Mouse (Mus musculus): ENCODE results near the gene Mb21d2. TPM values are rescaled to one million over a fixed set of nuclear protein-coding genes. Genes with fewer than 3 reads are reported as not detected.

Mb21d2 gene
- polyA plus RNA-seq, 1 experiment from 2014 or later = 7.9 TPM

DNA sequence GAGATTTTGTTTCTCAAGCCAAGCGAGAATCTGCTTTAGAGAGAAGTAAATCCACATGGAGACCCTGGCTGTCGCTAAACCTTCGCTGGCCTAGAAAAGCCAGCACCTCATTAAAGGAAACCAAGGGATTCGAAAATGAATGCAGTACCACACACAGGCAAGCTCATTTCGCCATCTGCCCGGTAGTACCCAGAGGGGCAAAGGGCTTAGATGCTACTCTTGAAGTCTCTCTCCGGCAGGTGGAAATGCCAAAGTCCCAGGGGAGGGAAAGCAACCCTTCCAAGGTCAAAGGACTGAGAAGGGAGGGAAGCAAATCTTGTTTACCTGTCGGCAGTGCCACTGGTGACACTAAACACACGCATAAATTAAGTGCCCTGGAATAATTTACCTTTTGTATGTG, 2.1 kb downstream of the Mb21d2 start:
- Histone ChIP-seq H3K36me3 (no peaks in the 10 kb centered on the region), H3K4me1 (peaks cover 35% of the 10 kb centered on the region), H3K27ac (replicated peaks) (peak overlapping the region; percentile 92; the same call in 1 of the 2 replicates), H3K9ac (replicated peaks) (no peak overlapping the region), H3K4me3 (peak overlapping the region; percentile 83), H3K27me3 (peaks cover 25% of the 10 kb centered on the region), H3K9me3 (no peaks in the 10 kb centered on the region), H3K4me2 (replicated peaks) (peak overlapping the region; percentile 62)
- 14% methylated on average over 9 of the region's 9 CpGs for WGBS
- no peak for ATAC-seq (ENCODE audit: low FRiP score, low read depth)

DNA sequence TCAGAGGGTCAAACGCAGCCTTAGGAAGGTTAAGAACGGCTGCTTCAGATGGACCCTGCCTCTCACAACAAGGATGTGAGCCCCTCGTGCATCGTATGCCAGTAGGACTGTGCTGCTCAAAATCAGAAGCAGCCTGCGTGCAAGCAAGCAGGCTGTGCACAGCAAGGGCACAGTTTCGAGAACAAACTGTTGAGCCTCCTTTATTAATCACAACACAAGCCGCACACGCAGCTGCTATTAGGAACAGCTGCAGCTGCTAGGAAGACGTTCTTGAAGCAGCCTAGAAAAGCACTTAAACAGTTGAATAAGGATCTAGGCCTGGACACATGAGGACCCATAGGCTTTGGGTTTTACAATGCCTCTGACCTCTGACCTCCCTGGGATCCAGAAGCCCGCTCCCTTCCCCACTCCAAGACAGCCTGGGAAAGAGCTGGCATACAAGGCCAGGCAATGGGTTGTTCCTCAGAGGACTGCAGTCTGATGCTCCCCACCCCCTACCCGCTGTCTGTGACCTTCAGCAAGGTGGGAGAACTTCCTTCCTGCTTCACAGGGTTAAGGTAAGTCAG, 10.1 kb downstream of the Mb21d2 start:
- H3K27ac ChIP-seq (replicated peaks) = no peak overlapping the region
- no peaks in the 10 kb centered on the region for H3K36me3 ChIP-seq
- 54% methylated on average over 11 of the region's 11 CpGs for WGBS
- no peaks in the 10 kb centered on the region for H3K9me3 ChIP-seq
- H3K4me2 ChIP-seq (replicated peaks) = no peak overlapping the region
- H3K4me3 ChIP-seq = no peak overlapping the region
- H3K4me1 ChIP-seq = peaks cover 8% of the 10 kb centered on the region
- no peak overlapping the region for H3K9ac ChIP-seq (replicated peaks)
- no peaks in the 10 kb centered on the region; the same call in 1 of the 2 replicates for H3K27me3 ChIP-seq
- no peak for ATAC-seq (ENCODE audit: low FRiP score, low read depth)

DNA sequence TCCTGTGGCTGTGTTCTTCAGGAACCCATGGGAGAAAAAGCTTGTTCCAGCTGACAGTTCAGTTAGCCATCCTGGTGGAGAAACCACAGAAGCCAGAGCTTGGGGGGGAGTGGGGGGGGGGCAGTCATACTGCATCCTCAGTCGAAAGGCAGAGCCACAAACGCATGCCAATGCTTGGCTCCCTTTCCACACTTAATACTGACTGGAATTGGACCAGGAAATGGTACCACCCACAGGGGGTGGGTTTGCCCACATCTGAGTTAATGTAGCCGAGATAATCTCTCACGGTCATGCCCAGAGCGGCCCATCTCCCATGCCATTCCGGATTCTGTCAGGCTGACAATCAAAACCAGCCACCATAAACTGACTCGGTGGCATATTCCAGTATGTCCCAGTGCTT, 14.1 kb downstream of the Mb21d2 start:
- no peak for ATAC-seq (ENCODE audit: low FRiP score, low read depth)
- Histone ChIP-seq H3K4me3 (no peak overlapping the region), H3K9ac (replicated peaks) (no peak overlapping the region), H3K27ac (replicated peaks) (no peak overlapping the region), H3K4me1 (peaks cover 3% of the 10 kb centered on the region; the same call in 1 of the 2 replicates), H3K9me3 (no peaks in the 10 kb centered on the region), H3K36me3 (no peaks in the 10 kb centered on the region), H3K27me3 (no peaks in the 10 kb centered on the region), H3K4me2 (replicated peaks) (no peak overlapping the region)
- WGBS = 94% methylated on average over 7 of the region's 7 CpGs

DNA sequence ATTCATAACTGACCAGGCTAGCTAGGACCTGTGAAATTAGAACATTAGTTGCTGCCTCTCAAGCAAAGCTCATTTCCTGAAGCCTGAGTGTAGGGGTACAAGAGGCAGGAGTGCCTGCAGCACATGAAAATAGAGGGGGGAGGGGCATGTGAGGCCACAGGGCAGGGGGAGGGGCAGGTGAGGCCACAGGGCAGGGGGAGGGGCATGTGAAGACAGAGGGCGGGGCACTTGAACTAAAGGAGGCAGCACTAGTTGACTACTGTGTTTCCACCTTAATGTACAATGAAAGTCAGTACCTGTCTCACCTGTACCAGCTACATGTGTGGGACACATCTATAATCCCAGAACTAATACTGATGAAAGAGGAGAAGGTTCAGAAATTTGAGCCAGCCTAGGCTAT, 14.8 kb downstream of the Mb21d2 start:
- 69% methylated on average over 1 of the region's 1 CpGs for WGBS
- Histone ChIP-seq H3K4me3 (no peak overlapping the region), H3K27me3 (no peaks in the 10 kb centered on the region), H3K27ac (replicated peaks) (no peak overlapping the region), H3K9ac (replicated peaks) (no peak overlapping the region), H3K4me1 (peaks cover 3% of the 10 kb centered on the region; the same call in 1 of the 2 replicates), H3K36me3 (no peaks in the 10 kb centered on the region), H3K9me3 (no peaks in the 10 kb centered on the region), H3K4me2 (replicated peaks) (no peak overlapping the region)
- ATAC-seq (ENCODE audit: low FRiP score, low read depth) = no peak

DNA sequence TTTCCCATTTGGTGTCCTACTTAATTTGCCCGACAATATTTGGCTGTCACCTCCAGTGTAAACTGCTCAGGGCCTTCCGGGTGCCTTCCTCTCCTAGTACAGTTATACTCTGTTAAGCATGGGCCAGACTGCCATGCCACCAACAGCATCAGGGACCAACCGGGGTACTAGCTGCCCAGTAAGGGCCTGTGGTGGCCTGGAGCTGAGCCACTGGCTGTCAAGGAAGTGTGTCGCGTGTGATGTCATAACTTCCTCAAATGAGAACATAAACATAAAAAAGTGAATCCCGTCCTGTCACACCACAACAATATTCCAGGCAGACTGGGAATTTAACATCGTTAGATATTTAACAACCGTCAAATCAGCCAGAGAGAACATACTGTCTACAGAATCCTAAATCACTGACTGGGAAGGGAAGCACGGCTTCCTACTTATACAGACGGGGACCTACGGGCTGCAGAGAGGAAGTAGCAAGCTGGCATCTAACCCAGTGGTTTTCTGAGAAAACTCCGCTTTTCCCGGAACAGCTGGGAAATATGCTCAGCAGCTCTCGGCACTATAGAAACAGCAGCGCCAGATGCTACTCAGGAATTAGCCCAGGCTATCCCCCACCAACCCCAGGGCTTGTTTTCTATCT, 17.9 kb downstream of the Mb21d2 start:
- no peak overlapping the region for H3K9ac ChIP-seq (replicated peaks)
- ATAC-seq (ENCODE audit: low FRiP score, low read depth) = no peak
- 0 out of 2 replicates have a peak, but pooled peaks cover 2% of the 10 kb centered on the region for H3K4me1 ChIP-seq
- H3K27ac ChIP-seq (replicated peaks) = no peak overlapping the region
- H3K36me3 ChIP-seq = no peaks in the 10 kb centered on the region
- H3K27me3 ChIP-seq = no peaks in the 10 kb centered on the region
- no peak overlapping the region for H3K4me2 ChIP-seq (replicated peaks)
- no peaks in the 10 kb centered on the region for H3K9me3 ChIP-seq
- H3K4me3 ChIP-seq = no peak overlapping the region
- WGBS = 96% methylated on average over 15 of the region's 15 CpGs

DNA sequence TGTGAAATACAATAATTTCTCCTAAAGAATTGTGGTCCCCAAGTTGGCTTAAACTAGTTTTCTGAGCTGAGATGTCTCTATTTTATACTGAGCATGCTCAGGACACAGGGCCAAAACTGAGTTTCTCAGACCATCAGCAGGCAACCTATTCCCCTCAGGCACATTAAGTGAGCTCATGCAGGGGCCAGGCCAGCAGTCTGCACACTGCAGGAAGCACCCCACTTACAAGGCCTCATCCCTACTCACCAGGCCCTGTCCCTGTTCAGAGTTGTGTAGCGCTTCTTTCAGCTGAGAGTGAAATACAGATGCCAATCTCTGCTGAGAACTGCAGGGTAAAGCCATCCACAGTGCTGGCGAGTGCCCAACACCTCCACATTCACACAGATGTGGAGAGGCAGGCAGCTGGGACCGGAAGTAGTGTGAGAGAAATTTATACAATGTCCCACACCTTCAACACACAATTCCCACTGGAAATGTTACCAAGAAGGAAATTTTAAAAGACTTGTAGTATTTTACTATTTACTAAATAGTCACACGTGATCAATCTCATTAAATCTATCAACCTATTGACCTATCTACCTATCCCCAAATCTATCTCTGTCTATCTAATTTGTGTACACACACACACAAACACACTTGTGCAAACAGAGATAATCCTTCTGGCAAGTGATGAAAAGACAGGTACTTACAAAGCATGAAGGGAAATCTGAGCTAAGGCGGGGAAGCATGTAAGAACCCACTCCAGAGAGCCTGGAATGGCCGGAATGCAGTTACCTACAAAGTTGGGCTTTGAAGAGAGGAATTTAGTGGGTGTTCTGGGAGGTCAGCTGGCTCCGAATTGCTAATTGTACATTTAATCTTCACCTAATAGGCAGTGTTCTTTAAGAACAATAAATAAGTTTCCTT, 22.9 kb downstream of the Mb21d2 start:
- no peak overlapping the region for H3K4me3 ChIP-seq
- no peaks in the 10 kb centered on the region for H3K36me3 ChIP-seq
- H3K9ac ChIP-seq (replicated peaks) = no peak overlapping the region
- 83% methylated on average over 7 of the region's 7 CpGs for WGBS
- no peak overlapping the region for H3K27ac ChIP-seq (replicated peaks)
- ATAC-seq (ENCODE audit: low FRiP score, low read depth) = no peak
- no peaks in the 10 kb centered on the region for H3K27me3 ChIP-seq
- H3K4me1 ChIP-seq = peaks cover 6% of the 10 kb centered on the region; the same call in 1 of the 2 replicates
- no peak overlapping the region for H3K4me2 ChIP-seq (replicated peaks)
- H3K9me3 ChIP-seq = no peaks in the 10 kb centered on the region

DNA sequence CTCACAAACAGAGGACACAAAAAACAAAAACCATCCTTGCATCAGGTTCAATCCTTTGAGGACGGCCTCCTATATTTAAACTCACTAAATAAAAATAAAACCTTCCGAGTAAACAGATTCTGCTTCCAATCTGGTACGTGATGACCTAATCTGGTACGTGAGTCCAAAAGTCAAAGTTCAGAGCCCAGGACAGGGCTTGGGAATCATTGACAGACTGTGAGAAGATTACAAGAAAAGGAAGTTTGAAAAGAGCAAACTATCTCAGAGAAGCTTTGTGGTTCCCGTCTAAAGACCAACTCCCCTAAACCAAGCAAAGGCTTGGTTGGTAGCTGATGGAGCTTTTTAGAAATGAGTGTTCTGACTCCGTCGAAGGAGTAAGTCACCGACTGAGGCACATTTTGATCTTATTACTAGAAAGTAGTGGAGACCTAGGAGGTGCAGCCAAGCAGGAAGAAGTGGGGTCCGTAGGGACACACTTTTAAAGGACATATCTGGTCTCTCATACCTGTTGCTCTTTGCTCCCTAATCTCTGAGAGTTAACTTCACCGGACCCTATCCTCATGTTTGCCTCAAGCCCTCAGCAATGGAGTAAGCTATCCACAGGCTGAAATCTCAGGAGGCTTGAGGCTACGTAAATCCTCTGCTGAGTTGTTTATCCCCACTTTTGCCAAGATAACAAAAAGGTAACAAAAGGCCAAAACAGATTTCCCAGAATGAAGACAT, 23.7 kb downstream of the Mb21d2 start:
- Histone ChIP-seq H3K27me3 (no peaks in the 10 kb centered on the region), H3K4me1 (peaks cover 6% of the 10 kb centered on the region; the same call in 1 of the 2 replicates), H3K4me3 (no peak overlapping the region), H3K4me2 (replicated peaks) (no peak overlapping the region), H3K9ac (replicated peaks) (no peak overlapping the region), H3K9me3 (no peaks in the 10 kb centered on the region), H3K36me3 (no peaks in the 10 kb centered on the region), H3K27ac (replicated peaks) (no peak overlapping the region)
- no peak for ATAC-seq (ENCODE audit: low FRiP score, low read depth)
- 89% methylated on average over 11 of the region's 11 CpGs for WGBS

DNA sequence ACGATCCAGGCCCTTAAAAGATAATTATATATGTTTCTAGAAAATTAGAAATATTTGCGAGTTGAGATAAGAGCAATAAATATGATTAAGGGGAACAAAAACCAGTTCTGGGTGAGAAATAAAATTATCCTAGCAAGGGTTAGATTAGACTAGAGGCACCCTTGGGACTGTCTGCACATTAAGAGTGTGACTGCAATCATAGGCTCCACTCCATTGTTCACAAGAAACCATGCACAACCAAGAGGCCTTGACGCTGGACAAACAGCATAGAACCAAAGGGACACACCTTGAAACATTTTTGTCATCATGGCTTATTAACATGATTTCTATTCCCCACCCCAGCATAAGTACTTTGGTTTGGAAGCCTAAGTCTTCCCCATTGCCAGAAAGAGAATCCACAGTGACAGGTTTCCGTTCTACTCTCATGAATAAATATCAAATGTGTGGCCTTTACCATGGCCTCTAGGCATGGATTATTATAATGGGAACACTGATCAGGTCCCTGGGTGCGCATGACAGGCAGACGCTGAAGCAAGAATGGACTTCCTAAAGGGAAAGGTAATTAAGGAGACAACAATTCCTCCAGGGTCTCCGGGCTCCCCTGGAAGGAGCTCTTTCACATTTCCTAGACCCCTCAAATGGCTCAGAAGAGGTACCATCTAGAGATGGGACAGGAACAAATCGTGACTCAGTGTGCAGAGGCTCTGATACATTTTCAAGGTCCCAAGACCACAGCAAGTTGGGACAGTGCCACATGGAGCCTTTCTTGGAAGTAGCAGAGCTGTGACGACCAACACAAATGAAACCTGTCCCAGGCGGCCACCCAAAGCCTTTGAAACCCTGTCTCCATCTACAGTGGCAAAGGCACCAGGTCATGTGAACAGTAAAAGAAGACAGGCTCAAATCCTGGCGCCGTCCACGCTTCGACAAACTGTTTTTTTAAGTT, 26.6 kb downstream of the Mb21d2 start:
- WGBS = 80% methylated on average over 14 of the region's 14 CpGs

DNA sequence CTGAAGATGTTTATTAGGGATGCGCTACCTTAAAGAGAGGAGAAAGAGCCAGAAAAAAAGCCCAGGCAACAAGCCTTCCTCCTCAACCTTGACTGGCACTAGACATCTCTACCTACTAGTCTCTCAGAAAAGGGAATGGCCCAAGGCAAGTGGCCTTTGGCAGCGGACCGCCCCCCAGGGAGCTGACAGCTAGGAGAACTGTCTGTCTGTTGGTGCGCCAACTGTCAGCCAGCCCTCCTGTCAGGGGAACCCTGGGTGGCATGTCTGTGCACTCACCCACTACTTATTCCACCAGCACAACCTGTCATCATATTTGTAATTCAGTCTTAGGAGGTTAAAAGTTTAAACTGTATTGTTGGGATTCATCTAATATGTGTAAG, 30.3 kb downstream of the Mb21d2 start:
- no peak for ATAC-seq (ENCODE audit: low FRiP score, low read depth)

More for the DNA sequence above, 26.6 kb downstream of the Mb21d2 start:
- no peaks in the 10 kb centered on the region for H3K9me3 ChIP-seq
- H3K36me3 ChIP-seq = no peaks in the 10 kb centered on the region
- H3K4me2 ChIP-seq (replicated peaks) = no peak overlapping the region
- ATAC-seq (ENCODE audit: low FRiP score, low read depth) = peak; percentile 64
- peak overlapping the region; percentile 5; the same call in 1 of the 2 replicates for H3K27ac ChIP-seq (replicated peaks)
- H3K4me3 ChIP-seq = no peak overlapping the region
- peaks cover 15% of the 10 kb centered on the region; the same call in 1 of the 2 replicates for H3K4me1 ChIP-seq
- no peak overlapping the region for H3K9ac ChIP-seq (replicated peaks)
- H3K27me3 ChIP-seq = no peaks in the 10 kb centered on the region

DNA sequence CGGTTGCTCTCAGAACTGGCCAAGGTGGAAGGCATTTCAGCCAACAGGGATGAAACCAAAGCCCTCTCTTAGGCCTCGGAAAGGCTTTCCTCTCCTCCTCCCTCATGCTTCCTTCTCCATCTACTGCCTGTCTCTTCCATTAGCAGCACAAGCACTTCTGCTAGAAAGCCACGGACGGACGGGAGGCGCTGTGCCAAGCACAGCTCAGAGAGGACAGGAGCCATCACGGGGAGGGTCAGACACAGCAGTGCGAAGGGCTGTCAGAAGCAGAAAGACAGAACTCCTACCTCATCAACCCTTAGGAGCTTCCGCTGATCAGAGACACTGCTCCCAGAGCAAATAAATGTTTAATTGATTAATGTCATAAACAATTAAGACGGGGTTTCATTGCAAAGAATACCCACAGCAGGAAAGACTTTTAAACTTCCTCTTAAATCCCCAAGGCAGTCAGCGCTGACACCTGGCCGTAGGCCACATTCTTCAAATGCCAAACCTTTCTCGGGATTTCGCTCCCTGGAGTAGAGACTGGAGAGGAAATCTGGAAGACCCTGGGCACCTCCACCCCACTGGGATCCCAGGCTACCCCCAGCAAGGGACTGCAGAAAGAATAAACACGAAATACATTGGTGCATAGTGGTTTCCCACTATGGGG, 30.8 kb downstream of the Mb21d2 start:
- no peak overlapping the region for H3K27ac ChIP-seq (replicated peaks)
- ATAC-seq (ENCODE audit: low FRiP score, low read depth) = no peak
- WGBS = 43% methylated on average over 15 of the region's 15 CpGs

More for the DNA sequence above, 30.3 kb downstream of the Mb21d2 start:
- H3K36me3 ChIP-seq = no peaks in the 10 kb centered on the region
- no peak overlapping the region for H3K9ac ChIP-seq (replicated peaks)
- H3K4me3 ChIP-seq = no peak overlapping the region
- peaks cover 15% of the 10 kb centered on the region; the same call in 1 of the 2 replicates for H3K4me1 ChIP-seq
- no peaks in the 10 kb centered on the region for H3K27me3 ChIP-seq
- H3K27ac ChIP-seq (replicated peaks) = no peak overlapping the region
- no peak overlapping the region for H3K4me2 ChIP-seq (replicated peaks)
- WGBS = 71% methylated on average over 4 of the region's 4 CpGs
- H3K9me3 ChIP-seq = no peaks in the 10 kb centered on the region

More for the DNA sequence above, 30.8 kb downstream of the Mb21d2 start:
- no peak overlapping the region for H3K4me2 ChIP-seq (replicated peaks)
- peaks cover 15% of the 10 kb centered on the region; the same call in 1 of the 2 replicates for H3K4me1 ChIP-seq
- H3K9ac ChIP-seq (replicated peaks) = no peak overlapping the region
- no peaks in the 10 kb centered on the region for H3K36me3 ChIP-seq
- H3K9me3 ChIP-seq = no peaks in the 10 kb centered on the region
- no peaks in the 10 kb centered on the region for H3K27me3 ChIP-seq
- no peak overlapping the region for H3K4me3 ChIP-seq
